ENCODE assay signal across 24 mouse cellular contexts in the genomic region with DNA sequence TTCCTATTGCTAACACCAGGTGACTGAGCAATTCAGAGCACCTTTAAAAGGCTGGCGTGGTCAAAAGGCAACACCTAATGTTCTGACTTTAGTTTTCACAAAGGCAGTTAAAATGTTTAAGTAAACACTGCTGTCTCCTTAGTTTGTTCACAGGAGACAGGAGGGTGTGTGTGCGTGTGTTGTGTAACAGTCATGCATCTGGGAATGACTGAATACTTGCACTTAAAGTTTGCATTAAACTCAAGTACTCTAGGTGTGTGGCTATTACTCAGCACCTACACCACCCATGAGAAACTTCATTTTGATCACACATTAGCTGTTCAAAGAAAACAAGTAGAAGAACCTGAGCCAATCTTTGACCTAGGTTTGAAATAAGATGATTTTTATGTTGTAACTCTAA.
"Had no signal": no experiment of that assay in that cellular context is flagged by ENCODE, and none has a peak within 500 bp of the region (broad histone marks: within the 10 kb centered on the region; RNA-seq: fewer than 3 reads in every experiment).

No protein-coding gene starts in this region.

- DNase-seq: kidney, adult 2 months; kidney, postnatal 10 days; kidney, postnatal 36 days; left cerebral cortex, postnatal 4 days; liver, postnatal 0 days; retina, postnatal 1 day; right cerebral cortex, postnatal 25 days; spleen, adult 18-20 months; thymus, adult 18-20 months; thymus, postnatal 36 days had no signal

- H3K4me2 ChIP-seq: kidney, embryonic 15.5 days; limb, embryonic 12.5 days; limb, embryonic 15.5 days; liver, embryonic 11.5 days; midbrain, embryonic 13.5 days; neural tube, embryonic 13.5 days; stomach, embryonic 15.5 days had no signal

- H3K4me1 ChIP-seq: kidney, embryonic 15.5 days; limb, embryonic 12.5 days; limb, embryonic 15.5 days; megakaryocyte, embryonic 14.5 days; midbrain, embryonic 10.5 days; midbrain, embryonic 13.5 days; neural tube, embryonic 13.5 days; stomach, embryonic 15.5 days had no signal

- H3K27me3 ChIP-seq: kidney, embryonic 15.5 days; limb, embryonic 12.5 days; limb, embryonic 15.5 days; megakaryocyte, embryonic 14.5 days; midbrain, embryonic 13.5 days; neural tube, embryonic 13.5 days; stomach, embryonic 15.5 days had no signal

- H3K4me3 ChIP-seq: kidney, embryonic 15.5 days; limb, embryonic 12.5 days; limb, embryonic 15.5 days; megakaryocyte, embryonic 14.5 days; midbrain, embryonic 10.5 days; midbrain, embryonic 13.5 days; myocyte; neural tube, embryonic 13.5 days; stomach, embryonic 15.5 days had no signal

- H3K9ac ChIP-seq: kidney, embryonic 15.5 days; limb, embryonic 12.5 days; limb, embryonic 15.5 days; liver, embryonic 14.5 days; liver, postnatal 0 days; midbrain, embryonic 13.5 days; neural tube, embryonic 13.5 days; stomach, embryonic 15.5 days had no signal

- ATAC-seq: inflammation-experienced regulatory T-cells, adult 6 months; intestine, postnatal 0 days; liver, postnatal 0 days; midbrain, embryonic 13.5 days; midbrain, embryonic 16.5 days had no signal

- H3K27ac ChIP-seq: kidney, embryonic 15.5 days; limb, embryonic 12.5 days; limb, embryonic 15.5 days; liver, embryonic 14.5 days; midbrain, embryonic 10.5 days; midbrain, embryonic 13.5 days; neural tube, embryonic 13.5 days; stomach, embryonic 15.5 days had no signal

- H3K36me3 ChIP-seq: kidney, embryonic 15.5 days; limb, embryonic 12.5 days; limb, embryonic 15.5 days had no signal

- H3K9me3 ChIP-seq: kidney, embryonic 15.5 days; limb, embryonic 12.5 days; limb, embryonic 15.5 days; megakaryocyte, embryonic 14.5 days; midbrain, embryonic 10.5 days; midbrain, embryonic 13.5 days; neural tube, embryonic 13.5 days; stomach, embryonic 15.5 days had no signal
